Mouse (Mus musculus): ENCODE data around the gene Kbtbd7. TPM values are rescaled to one million over a fixed set of nuclear protein-coding genes. Genes with fewer than 3 reads are reported as not detected.
A peak's percentile ranks its signal among the peaks of the same experiment; 100 is the strongest.
"Not testable (repeated sequence)": the region's sequence is repeated elsewhere in the genome, so short reads cannot be mapped to it uniquely, and the experiment has no call there.

Kbtbd7 gene
- total RNA-seq, 2 experiments from 2014 or later = 38.2 to 38.8 TPM

- intact Hi-C loops (cut with DNase I) = no loop called here
Measured at GRCm38 (mm10) chr14:79409278-79409830, 17.0 kb upstream of the Kbtbd7 start.

GRCm38 (mm10) chr14:79410662-79411061 is 15.6 kb upstream of the Kbtbd7 start:
- no peak for TF ChIP-seq CTCF (IDR thresholded peaks at IDR 0.05)

More at GRCm38 (mm10) chr14:79409278-79409830, 17.0 kb upstream of the Kbtbd7 start:
- Histone ChIP-seq H3K27ac (no peak overlapping the region), H3K4me3 (no peak overlapping the region)
- DNase-seq (ENCODE audit: extremely low spot score in 1 of 2, low spot score in 2 of 2) = no peak
- TF ChIP-seq CTCF (IDR thresholded peaks at IDR 0.05) = no peak

GRCm38 (mm10) chr14:79413121-79413520 is 13.2 kb upstream of the Kbtbd7 start:
- no peak for DNase-seq (ENCODE audit: extremely low spot score in 1 of 2, low spot score in 2 of 2)
- no peak overlapping the region for H3K4me3 ChIP-seq
- intact Hi-C loops (cut with DNase I) = no loop called here
- no peak overlapping the region for H3K27ac ChIP-seq
- no peak for TF ChIP-seq CTCF (IDR thresholded peaks at IDR 0.05)

More at GRCm38 (mm10) chr14:79410662-79411061, 15.6 kb upstream of the Kbtbd7 start:
- Histone ChIP-seq H3K27ac (no peak overlapping the region), H3K4me3 (no peak overlapping the region)
- no peak for DNase-seq (ENCODE audit: extremely low spot score in 1 of 2, low spot score in 2 of 2)
- intact Hi-C loops (cut with DNase I) = no loop called here

- no peak overlapping the region for H3K27ac ChIP-seq
- H3K4me3 ChIP-seq = no peak overlapping the region
- no peak for DNase-seq (ENCODE audit: extremely low spot score in 1 of 2, low spot score in 2 of 2)
- intact Hi-C loops (cut with DNase I) = loop anchor here (2.0 kb wide), 1 partner anchor 45 kb away; no protein-coding TSS in a partner anchor
- TF ChIP-seq CTCF (IDR thresholded peaks at IDR 0.05) = no peak
Measured at GRCm38 (mm10) chr14:79420083-79420685, 6.1 kb upstream of the Kbtbd7 start.

- peak overlapping the region; percentile 55 for H3K4me3 ChIP-seq
- intact Hi-C loops (cut with DNase I) = loop anchor here (2.0 kb wide), 1 partner anchor 24 kb away; the partner anchor contains the start of gene Kbtbd6
- not testable (repeated sequence) for DNase-seq (ENCODE audit: extremely low spot score in 1 of 2, low spot score in 2 of 2); H3K27ac ChIP-seq
Measured at GRCm38 (mm10) chr14:79426730-79427365, 537 bp downstream of the Kbtbd7 start.

GRCm38 (mm10) chr14:79434068-79434467 is 7.8 kb downstream of the Kbtbd7 start:
- TF ChIP-seq CTCF (IDR thresholded peaks at IDR 0.05) = no peak
- intact Hi-C loops (cut with DNase I) = no loop called here
- Histone ChIP-seq H3K4me3 (no peak overlapping the region), H3K27ac (no peak overlapping the region)
- DNase-seq (ENCODE audit: extremely low spot score in 1 of 2, low spot score in 2 of 2) = no peak

- no peak for TF ChIP-seq CTCF (IDR thresholded peaks at IDR 0.05)
- H3K27ac ChIP-seq = no peak overlapping the region
- DNase-seq (ENCODE audit: extremely low spot score in 1 of 2, low spot score in 2 of 2) = no peak
- intact Hi-C loops (cut with DNase I) = no loop called here
- no peak overlapping the region for H3K4me3 ChIP-seq
Measured at GRCm38 (mm10) chr14:79440655-79441054, 14.3 kb downstream of the Kbtbd7 start.

- H3K27ac ChIP-seq = no peak overlapping the region
- H3K4me3 ChIP-seq = no peak overlapping the region
- TF ChIP-seq CTCF (IDR thresholded peaks at IDR 0.05) = no peak
- DNase-seq (ENCODE audit: extremely low spot score in 1 of 2, low spot score in 2 of 2) = no peak
- intact Hi-C loops (cut with DNase I) = no loop called here
Measured at GRCm38 (mm10) chr14:79441441-79441840, 15.1 kb downstream of the Kbtbd7 start.

- H3K27ac ChIP-seq = no peak overlapping the region
- no peak overlapping the region for H3K4me3 ChIP-seq
- intact Hi-C loops (cut with DNase I) = loop anchor here (2.0 kb wide), 1 partner anchor 14 kb away; no protein-coding TSS in a partner anchor
- DNase-seq (ENCODE audit: extremely low spot score in 1 of 2, low spot score in 2 of 2) = no peak
- no peak for TF ChIP-seq CTCF (IDR thresholded peaks at IDR 0.05)
Measured at GRCm38 (mm10) chr14:79444601-79445000, 18.3 kb downstream of the Kbtbd7 start.

- DNase-seq (ENCODE audit: extremely low spot score in 1 of 2, low spot score in 2 of 2) = peak; percentile 26 to 28
- intact Hi-C loops (cut with DNase I) = loop anchor here (2.0 kb wide), 1 partner anchor 14 kb away; no protein-coding TSS in a partner anchor
- peak overlapping the region; percentile 24; the same call in 1 of the 2 replicates for H3K27ac ChIP-seq
- TF ChIP-seq CTCF (IDR thresholded peaks at IDR 0.05) = no peak
- H3K4me3 ChIP-seq = peak overlapping the region; percentile 31
Measured at GRCm38 (mm10) chr14:79445055-79445620, 18.8 kb downstream of the Kbtbd7 start.

- DNase-seq (ENCODE audit: extremely low spot score in 1 of 2, low spot score in 2 of 2) = peak; percentile 69 to 72
- peak within 1 kb of the TSS; percentile 70 for H3K4me3 ChIP-seq
- H3K27ac ChIP-seq = not testable (repeated sequence)
- intact Hi-C loops (cut with DNase I) = loop anchor here (2.0 kb wide), 1 partner anchor 25 kb away; the partner anchor contains the start of gene Kbtbd7
Measured at GRCm38 (mm10) chr14:79451681-79452590, 25.6 kb downstream of the Kbtbd7 start, which contains the start of gene Kbtbd6. Gene Kbtbd6 (plus strand): TSS chr14:79451835.

GRCm38 (mm10) chr14:79452591-79452934 is 26.3 kb downstream of the Kbtbd7 start:
- intact Hi-C loops (cut with DNase I); DNase-seq (ENCODE audit: extremely low spot score in 1 of 2, low spot score in 2 of 2); H3K27ac ChIP-seq; H3K4me3 ChIP-seq: not testable (repeated sequence)

Data from left cerebral cortex, adult 2 months (tissue).